Mouse (Mus musculus) adrenal gland, postnatal 36 days (tissue): Measurements from ENCODE around the gene Carmil1. TPM values are rescaled to one million over a fixed set of nuclear protein-coding genes. Genes with fewer than 3 reads are reported as not detected.

Source experiments
- DNase-seq, 2 experiments: peaks; one replicate each; pipeline ENCODE4 v3.0.0; 2021; ENCODE audit warnings: mixed read lengths in 1 of 2
- total RNA-seq, 2 experiments: library from RNA; stranded (reverse); gene quantifications; 2 replicates each; pipeline ENCODE4 v1.2.3; 2021

The Carmil1 gene
- total RNA-seq, 2 experiments from 2014 or later, result 52.0 to 60.9 TPM

GRCm38 (mm10) chr13:24211229-24211628, 69.4 kb downstream of the Carmil1 start:
- DNase-seq, result no peak

GRCm38 (mm10) chr13:24206097-24206496, 74.5 kb downstream of the Carmil1 start:
- no peak for DNase-seq

GRCm38 (mm10) chr13:24202314-24202713, 78.3 kb downstream of the Carmil1 start:
- DNase-seq, result no peak

GRCm38 (mm10) chr13:24199861-24200543, 80.6 kb downstream of the Carmil1 start:
- DNase-seq, result peak in 1 of 2 experiments; percentile 9

- no peak for DNase-seq
Measured at GRCm38 (mm10) chr13:24198396-24198924, 82.1 kb downstream of the Carmil1 start.

- no peak for DNase-seq
Measured at GRCm38 (mm10) chr13:24195371-24195770, 85.2 kb downstream of the Carmil1 start.

- no peak for DNase-seq
Measured at GRCm38 (mm10) chr13:24194018-24194417, 86.6 kb downstream of the Carmil1 start.

GRCm38 (mm10) chr13:24190875-24191663, 89.5 kb downstream of the Carmil1 start:
- no peak for DNase-seq

GRCm38 (mm10) chr13:24187026-24187425, 93.6 kb downstream of the Carmil1 start:
- no peak for DNase-seq

- DNase-seq, result no peak
Measured at GRCm38 (mm10) chr13:24185641-24186040, 95.0 kb downstream of the Carmil1 start.

- no peak for DNase-seq
Measured at GRCm38 (mm10) chr13:24182878-24183277, 97.7 kb downstream of the Carmil1 start.

- no peak for DNase-seq
Measured at GRCm38 (mm10) chr13:24179538-24179937, 101.1 kb downstream of the Carmil1 start.

GRCm38 (mm10) chr13:24177600-24177999, 103.0 kb downstream of the Carmil1 start:
- DNase-seq, result no peak

GRCm38 (mm10) chr13:24176835-24177234, 103.8 kb downstream of the Carmil1 start:
- no peak for DNase-seq

- no peak for DNase-seq
Measured at GRCm38 (mm10) chr13:24169658-24170057, 110.9 kb downstream of the Carmil1 start.

- DNase-seq, result peak in 1 of 2 experiments; percentile 38
Measured at GRCm38 (mm10) chr13:24163368-24163767, 117.2 kb downstream of the Carmil1 start.

- DNase-seq, result no peak
Measured at GRCm38 (mm10) chr13:24161105-24161504, 119.5 kb downstream of the Carmil1 start.

- no peak for DNase-seq
Measured at GRCm38 (mm10) chr13:24159972-24160371, 120.6 kb downstream of the Carmil1 start.

- no peak for DNase-seq
Measured at GRCm38 (mm10) chr13:24159190-24159965, 121.2 kb downstream of the Carmil1 start.

- DNase-seq, result no peak
Measured at GRCm38 (mm10) chr13:24157560-24158011, 123.0 kb downstream of the Carmil1 start.

GRCm38 (mm10) chr13:24155190-24155589, 125.4 kb downstream of the Carmil1 start:
- no peak for DNase-seq
